Mouse (Mus musculus): ENCODE measurements at regions not wholly inside any gene's neighbourhood (a gene's known extent, or its start where the extent isn't known, plus 50 kb on each side); places are given as distances from the start of the nearest gene placed in this dataset.

DNA sequence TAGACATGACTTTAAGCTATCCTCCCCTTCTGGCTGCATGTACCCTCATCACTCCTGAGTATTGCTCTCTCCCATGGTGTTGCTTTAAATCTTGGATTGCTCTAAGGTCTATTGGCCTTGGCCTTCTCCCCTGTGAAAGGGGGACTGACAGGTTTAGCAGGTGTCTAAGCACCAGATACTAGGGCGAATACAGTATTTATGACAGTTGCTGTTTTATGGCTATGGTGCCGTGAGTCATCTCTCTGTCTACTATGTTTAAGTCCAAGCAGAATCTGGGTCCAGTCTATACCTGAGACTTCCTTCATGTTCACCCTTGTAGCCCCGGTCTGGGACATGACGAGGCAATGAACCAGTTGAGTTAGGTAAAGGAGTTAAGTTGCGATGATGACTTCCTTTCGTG, 212.3 kb upstream of the Id2 start:
- no peak overlapping the region for H3K4me3 ChIP-seq (ENCODE audit: insufficient read depth, poor library complexity, severe bottlenecking)
- no peaks in the 10 kb centered on the region for H3K36me3 ChIP-seq (ENCODE audit: control insufficient read depth, insufficient read depth)
- TF ChIP-seq MAX (IDR thresholded peaks at IDR 0.05): no peak
- peak; percentile 73 for TF ChIP-seq MYOD1 (IDR thresholded peaks at IDR 0.05; ENCODE audit: control insufficient read depth, insufficient read length, low read depth)
- H3K79me2 ChIP-seq (ENCODE audit: control insufficient read depth, insufficient read depth): no peaks in the 10 kb centered on the region
- H3K27me3 ChIP-seq (ENCODE audit: control insufficient read depth, insufficient read depth, insufficient read length): no peaks in the 10 kb centered on the region
- no peak overlapping the region for H3ac ChIP-seq (ENCODE audit: control insufficient read depth, insufficient read length, low read depth)
- no peaks in the 10 kb centered on the region for H3K79me3 ChIP-seq (ENCODE audit: low read depth)

DNA sequence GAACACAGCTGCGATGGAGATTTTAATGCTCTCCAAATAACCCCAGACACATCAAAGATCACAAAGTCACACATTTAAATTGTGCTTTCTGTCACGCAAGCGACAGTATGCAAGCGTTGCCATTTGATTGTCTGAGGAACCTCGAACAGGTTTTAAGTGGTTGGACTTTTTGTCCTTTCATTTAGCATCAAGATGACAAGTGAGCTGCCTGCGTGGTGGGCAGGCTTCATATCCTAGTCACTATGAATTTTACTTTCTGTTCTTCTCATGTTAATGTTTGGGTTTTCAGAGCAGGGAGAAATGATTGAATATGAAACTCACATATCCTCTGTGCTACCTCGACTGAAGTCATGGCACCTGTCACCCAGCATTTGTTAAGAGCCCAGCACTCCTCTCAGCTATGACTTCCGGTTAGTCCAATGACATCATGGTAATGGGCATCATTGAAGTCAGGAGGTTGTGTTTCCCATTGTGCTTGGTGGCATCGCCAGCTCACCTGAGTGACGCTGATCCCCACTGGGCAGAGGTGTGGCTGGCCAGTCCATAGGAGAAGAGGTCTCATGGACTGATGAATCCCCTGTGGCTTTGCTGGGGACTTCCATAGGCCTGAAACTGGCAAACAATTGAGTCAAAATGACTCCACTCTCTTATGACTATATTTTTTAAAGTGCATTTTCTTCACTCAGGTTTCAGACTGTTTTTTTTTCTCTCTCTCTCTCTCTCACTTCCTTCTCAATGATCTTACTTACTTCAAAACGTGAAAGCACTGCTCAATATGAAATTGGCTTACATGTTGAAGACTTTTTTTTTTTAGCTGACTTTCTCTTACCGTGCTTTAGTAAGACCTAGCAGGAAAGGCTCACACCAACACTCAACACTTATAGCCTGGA, 209.1 kb upstream of the Id2 start:
- H3K4me3 ChIP-seq (ENCODE audit: insufficient read depth, poor library complexity, severe bottlenecking): no peak overlapping the region
- no peaks in the 10 kb centered on the region for H3K27me3 ChIP-seq (ENCODE audit: control insufficient read depth, insufficient read depth, insufficient read length)
- H3ac ChIP-seq (ENCODE audit: control insufficient read depth, insufficient read length, low read depth): no peak overlapping the region
- no peak for TF ChIP-seq USF1 (IDR thresholded peaks at IDR 0.05; ENCODE audit: low read depth)
- TF ChIP-seq CTCF (IDR thresholded peaks at IDR 0.05; ENCODE audit: control insufficient read depth, insufficient read depth, insufficient read length): no peak
- H3K79me3 ChIP-seq (ENCODE audit: low read depth): no peaks in the 10 kb centered on the region
- H3K36me3 ChIP-seq (ENCODE audit: control insufficient read depth, insufficient read depth): no peaks in the 10 kb centered on the region
- H3K79me2 ChIP-seq (ENCODE audit: control insufficient read depth, insufficient read depth): no peaks in the 10 kb centered on the region

DNA sequence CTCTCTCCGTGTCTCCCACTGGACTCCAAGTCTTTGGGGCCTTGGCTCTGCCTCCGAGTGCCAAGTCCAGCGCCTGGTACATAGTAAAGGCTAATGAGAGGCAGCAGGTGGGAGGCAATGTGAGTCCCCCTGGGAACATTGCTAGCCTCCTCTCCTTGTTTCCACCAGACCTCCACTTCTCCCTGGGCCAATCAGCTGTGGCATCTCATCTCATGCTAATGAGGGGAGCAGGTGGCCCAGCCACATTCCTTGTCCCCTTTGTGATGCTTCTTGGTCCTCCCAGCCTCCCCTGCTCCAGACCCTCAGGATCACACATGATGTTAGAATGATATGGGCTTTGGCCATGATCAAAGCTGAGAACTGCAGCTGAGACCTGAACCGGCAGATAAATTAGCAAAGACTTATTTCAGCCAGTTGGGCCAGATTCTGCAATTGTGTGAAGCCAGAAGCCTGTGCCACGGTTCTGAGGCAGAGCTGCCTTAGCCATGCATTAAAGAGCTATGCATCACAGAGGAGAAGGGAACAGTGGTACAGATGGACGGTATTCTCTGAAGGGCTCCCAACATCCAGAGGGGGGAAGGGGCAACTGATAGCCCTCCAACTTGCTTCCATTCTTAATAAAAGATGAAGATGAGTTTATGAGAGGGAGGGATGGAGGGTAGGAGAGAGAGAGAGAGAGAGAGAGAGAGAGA, 208.0 kb upstream of the Id2 start:
- Histone ChIP-seq H3K36me3 (ENCODE audit: control insufficient read depth, insufficient read depth) (no peaks in the 10 kb centered on the region), H3K4me3 (ENCODE audit: insufficient read depth, poor library complexity, severe bottlenecking) (no peak overlapping the region), H3K79me3 (ENCODE audit: low read depth) (no peaks in the 10 kb centered on the region), H3K79me2 (ENCODE audit: control insufficient read depth, insufficient read depth) (no peaks in the 10 kb centered on the region), H3K27me3 (ENCODE audit: control insufficient read depth, insufficient read depth, insufficient read length) (no peaks in the 10 kb centered on the region), H3ac (ENCODE audit: control insufficient read depth, insufficient read length, low read depth) (no peak overlapping the region)
- no peak for TF ChIP-seq MYOG (IDR thresholded peaks at IDR 0.05; ENCODE audit: control insufficient read depth, extremely low read depth, insufficient read length)
- no peak for TF ChIP-seq CTCF (IDR thresholded peaks at IDR 0.05; ENCODE audit: control insufficient read depth, insufficient read depth, insufficient read length)
- no peak for TF ChIP-seq USF1 (IDR thresholded peaks at IDR 0.05; ENCODE audit: low read depth)
- TF ChIP-seq MAX (IDR thresholded peaks at IDR 0.05): no peak
- TF ChIP-seq MYOD1 (IDR thresholded peaks at IDR 0.05; ENCODE audit: control insufficient read depth, insufficient read length, low read depth): no peak
- no peak for TF ChIP-seq FOSL1 (IDR thresholded peaks at IDR 0.05; ENCODE audit: insufficient read depth, low read length, poor library complexity, severe bottlenecking)
- TF ChIP-seq CEBPB (IDR thresholded peaks at IDR 0.05; ENCODE audit: low read depth): no peak

DNA sequence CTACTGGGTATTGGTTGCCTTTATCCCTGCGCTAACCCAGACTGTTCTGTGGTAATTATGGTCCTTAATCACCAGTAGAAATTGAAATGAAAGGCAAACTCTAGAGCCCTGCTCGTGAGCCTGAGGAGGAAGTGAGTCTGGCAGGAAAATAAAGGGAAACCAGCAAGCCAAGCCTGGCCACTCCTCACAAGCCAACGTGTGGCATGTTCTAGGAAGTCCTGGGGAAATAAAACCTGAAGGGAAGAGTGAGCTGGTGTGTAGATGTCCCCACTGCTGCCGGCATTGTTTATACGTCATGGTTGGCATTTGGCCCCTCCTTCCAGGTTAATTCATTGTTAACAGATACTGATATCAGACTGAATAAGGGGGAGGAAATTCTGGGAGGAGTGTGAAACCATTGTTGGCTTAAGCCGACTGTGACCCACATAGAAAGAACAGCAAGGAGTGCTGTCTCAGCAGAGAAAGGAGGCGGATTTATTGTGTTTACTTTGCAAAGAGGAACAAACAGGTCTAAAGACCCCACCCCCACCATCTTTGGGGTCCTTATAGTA, 206.6 kb upstream of the Id2 start:
- Histone ChIP-seq H3K4me3 (ENCODE audit: insufficient read depth, poor library complexity, severe bottlenecking) (no peak overlapping the region), H3K27me3 (ENCODE audit: control insufficient read depth, insufficient read depth, insufficient read length) (no peaks in the 10 kb centered on the region), H3ac (ENCODE audit: control insufficient read depth, insufficient read length, low read depth) (no peak overlapping the region), H3K36me3 (ENCODE audit: control insufficient read depth, insufficient read depth) (no peaks in the 10 kb centered on the region), H3K79me2 (ENCODE audit: control insufficient read depth, insufficient read depth) (no peaks in the 10 kb centered on the region), H3K79me3 (ENCODE audit: low read depth) (no peaks in the 10 kb centered on the region)
- TF ChIP-seq MYOD1 (IDR thresholded peaks at IDR 0.05; ENCODE audit: control insufficient read depth, insufficient read length, low read depth): no peak
- TF ChIP-seq MYOG (IDR thresholded peaks at IDR 0.05; ENCODE audit: control insufficient read depth, extremely low read depth, insufficient read length): no peak
- TF ChIP-seq USF1 (IDR thresholded peaks at IDR 0.05; ENCODE audit: low read depth): no peak
- TF ChIP-seq CTCF (IDR thresholded peaks at IDR 0.05; ENCODE audit: control insufficient read depth, insufficient read depth, insufficient read length): no peak
- no peak for TF ChIP-seq CEBPB (IDR thresholded peaks at IDR 0.05; ENCODE audit: low read depth)
- no peak for TF ChIP-seq MAX (IDR thresholded peaks at IDR 0.05)
- TF ChIP-seq FOSL1 (IDR thresholded peaks at IDR 0.05; ENCODE audit: insufficient read depth, low read length, poor library complexity, severe bottlenecking): no peak

DNA sequence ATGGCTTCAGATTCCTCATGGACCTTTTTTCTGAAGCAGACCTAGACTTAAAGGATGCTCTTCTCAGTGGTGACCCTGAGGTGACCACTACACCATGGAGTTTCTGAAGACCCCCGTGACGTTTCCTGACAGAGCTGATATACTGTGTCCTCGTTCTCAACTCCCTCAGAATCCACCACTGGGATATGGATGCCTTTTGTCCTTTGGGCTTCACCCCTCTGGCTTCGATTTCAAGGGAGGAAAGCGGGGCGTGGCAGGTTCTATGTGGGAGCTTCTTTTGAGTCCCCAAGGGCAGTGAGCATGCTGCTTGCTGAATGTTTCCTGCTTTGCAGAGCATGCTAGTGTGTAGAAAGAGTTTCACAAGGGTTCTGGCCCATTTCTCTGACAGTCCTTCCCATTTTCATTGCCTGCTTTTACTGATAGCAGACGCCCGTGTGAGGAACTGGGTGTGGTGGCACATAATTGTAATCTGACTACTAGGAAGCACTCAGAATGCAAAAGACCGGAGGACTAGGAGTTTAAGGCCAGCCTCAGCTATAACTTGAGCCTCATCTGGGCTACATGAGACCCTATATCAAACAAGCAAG, 204.0 kb upstream of the Id2 start:
- no peaks in the 10 kb centered on the region for H3K79me3 ChIP-seq (ENCODE audit: low read depth)
- H3K79me2 ChIP-seq (ENCODE audit: control insufficient read depth, insufficient read depth): no peaks in the 10 kb centered on the region
- no peaks in the 10 kb centered on the region for H3K27me3 ChIP-seq (ENCODE audit: control insufficient read depth, insufficient read depth, insufficient read length)
- no peaks in the 10 kb centered on the region for H3K36me3 ChIP-seq (ENCODE audit: control insufficient read depth, insufficient read depth)
- no peak overlapping the region for H3ac ChIP-seq (ENCODE audit: control insufficient read depth, insufficient read length, low read depth)
- no peak overlapping the region for H3K4me3 ChIP-seq (ENCODE audit: insufficient read depth, poor library complexity, severe bottlenecking)
- no peak for TF ChIP-seq FOSL1 (IDR thresholded peaks at IDR 0.05; ENCODE audit: insufficient read depth, low read length, poor library complexity, severe bottlenecking)
- no peak for TF ChIP-seq CEBPB (IDR thresholded peaks at IDR 0.05; ENCODE audit: low read depth)
- no peak for TF ChIP-seq MYOG (IDR thresholded peaks at IDR 0.05; ENCODE audit: control insufficient read depth, extremely low read depth, insufficient read length)
- no peak for TF ChIP-seq CTCF (IDR thresholded peaks at IDR 0.05; ENCODE audit: control insufficient read depth, insufficient read depth, insufficient read length)
- TF ChIP-seq MYOD1 (IDR thresholded peaks at IDR 0.05; ENCODE audit: control insufficient read depth, insufficient read length, low read depth): no peak
- TF ChIP-seq USF1 (IDR thresholded peaks at IDR 0.05; ENCODE audit: low read depth): no peak
- TF ChIP-seq MAX (IDR thresholded peaks at IDR 0.05): no peak
